Mouse (Mus musculus) limb, embryonic 11.5 days (tissue): ENCODE measurements around the gene 4930442H23Rik. TPM values are rescaled to one million over a fixed set of nuclear protein-coding genes. Genes with fewer than 3 reads are reported as not detected.

Source experiments
- ATAC-seq: fragments of 200-750 bp; cut with Nextera tagmentation; 2 replicates; pipeline ENCODE4 v1.8.0; 2017; ENCODE audit warnings: low read depth; ENCODE audit not compliant: insufficient number of reproducible peaks, low FRiP score, low TSS enrichment
- DNase-seq: peaks from one replicate; pipeline ENCODE4 v3.0.0-alpha.2; 2015; ENCODE audit warnings: low spot score
- H3K27ac ChIP-seq: fragments of 300-500 bp; sonication (generic); replicated peaks from 2 replicates; pipeline ENCODE4 v1.5.1; 2014; ENCODE audit warnings: low read depth, mild to moderate bottlenecking, low read length
- H3K27me3 ChIP-seq: fragments of 300-500 bp; sonication (generic); 2 replicates; pipeline ENCODE4 v1.6.1; 2014; ENCODE audit warnings: mild to moderate bottlenecking, low read length, mixed read lengths; ENCODE audit not compliant: control insufficient read depth, insufficient read depth
- H3K36me3 ChIP-seq: fragments of 300-500 bp; sonication (generic); 2 replicates; pipeline ENCODE4 v1.6.1; 2014; ENCODE audit warnings: mild to moderate bottlenecking, low read length, moderate library complexity, mixed read lengths; ENCODE audit not compliant: control insufficient read depth, insufficient read depth
- H3K4me1 ChIP-seq: fragments of 300-500 bp; sonication (generic); 2 replicates; pipeline ENCODE4 v1.6.1; 2014; ENCODE audit warnings: low read length, mixed read lengths; ENCODE audit not compliant: control insufficient read depth, insufficient read depth
- H3K4me2 ChIP-seq: fragments of 300-500 bp; sonication (generic); 2 replicates; pipeline ENCODE4 v1.6.1; 2014; ENCODE audit warnings: low read depth, mild to moderate bottlenecking, moderate library complexity; ENCODE audit not compliant: severe bottlenecking
- H3K4me3 ChIP-seq: fragments of 300-500 bp; sonication (generic); 2 replicates; pipeline ENCODE4 v1.5.1; 2014; ENCODE audit warnings: low read depth, low read length
- H3K9ac ChIP-seq: fragments of 300-500 bp; sonication (generic); 2 replicates; pipeline ENCODE4 v1.6.1; 2014; ENCODE audit warnings: mild to moderate bottlenecking, low read length
- H3K9me3 ChIP-seq: fragments of 300-500 bp; sonication (generic); 2 replicates; pipeline ENCODE4 v1.6.1; 2016; ENCODE audit warnings: low read length; ENCODE audit not compliant: control insufficient read depth
- WGBS: fragments of 180-500 bp; shearing (Covaris S2); extraction: QIAGEN DNeasy Blood & Tissue Kit; methylation state at CpG from one replicate; pipeline ENCODE4 v1.1.7; 2014; 5-methylcytosine and 5-hydroxymethylcytosine counted together
- polyA plus RNA-seq: library from polyadenylated mRNA; unstranded; fragments of >200 nt; fragmentation: Nextera tagmentation; extraction: Ambion mirVana; gene quantifications from 2 replicates; pipeline ENCODE4 v1.2.1, GENCODE M21; 2014

Gene 4930442H23Rik
- polyA plus RNA-seq, 1 experiment from 2014 or later = not detected

- Histone ChIP-seq H3K4me3 (no peak within 1 kb of the TSS), H3K9ac (no peak within 1 kb of the TSS), H3K36me3 (no peaks in the 10 kb centered on the region), H3K9me3 (no peaks in the 10 kb centered on the region), H3K4me1 (no peaks in the 10 kb centered on the region), H3K4me2 (no peak within 1 kb of the TSS), H3K27me3 (peaks cover 3% of the 10 kb centered on the region; the same call in 1 of the 2 replicates), H3K27ac (no peak within 1 kb of the TSS)
- WGBS = 59% methylated on average over 13 of the region's 13 CpGs
- no peak for ATAC-seq
- no peak for DNase-seq
Measured at GRCm38 (mm10) chr10:81201807-81202758, 18.4 kb upstream of the 4930442H23Rik start, which contains the start of gene Nmrk2. Gene Nmrk2 (minus strand): TSS chr10:81202051.

GRCm38 (mm10) chr10:81200605-81201287 lies 17.1 kb upstream of the 4930442H23Rik start:
- H3K9me3 ChIP-seq = no peaks in the 10 kb centered on the region
- no peak overlapping the region for H3K9ac ChIP-seq
- H3K27ac ChIP-seq = no peak overlapping the region
- peaks cover 9% of the 10 kb centered on the region for H3K27me3 ChIP-seq
- WGBS = 72% methylated on average over 20 of the region's 20 CpGs
- DNase-seq = no peak
- H3K4me1 ChIP-seq = no peaks in the 10 kb centered on the region
- H3K4me3 ChIP-seq = no peak overlapping the region
- H3K4me2 ChIP-seq = no peak overlapping the region
- no peaks in the 10 kb centered on the region for H3K36me3 ChIP-seq
- no peak for ATAC-seq

- WGBS = 87% methylated on average over 13 of the region's 13 CpGs
- no peaks in the 10 kb centered on the region for H3K9me3 ChIP-seq
- H3K9ac ChIP-seq = no peak overlapping the region
- peaks cover 15% of the 10 kb centered on the region for H3K27me3 ChIP-seq
- no peaks in the 10 kb centered on the region for H3K36me3 ChIP-seq
- DNase-seq = no peak
- H3K4me1 ChIP-seq = no peaks in the 10 kb centered on the region
- no peak overlapping the region for H3K4me2 ChIP-seq
- no peak for ATAC-seq
- no peak overlapping the region for H3K27ac ChIP-seq
- no peak overlapping the region for H3K4me3 ChIP-seq
Measured at GRCm38 (mm10) chr10:81200141-81200540, 16.5 kb upstream of the 4930442H23Rik start.

GRCm38 (mm10) chr10:81198990-81199389 lies 15.3 kb upstream of the 4930442H23Rik start:
- H3K36me3 ChIP-seq = no peaks in the 10 kb centered on the region
- no peak overlapping the region for H3K9ac ChIP-seq
- H3K4me1 ChIP-seq = peaks cover 3% of the 10 kb centered on the region; the same call in 1 of the 2 replicates
- H3K27ac ChIP-seq = no peak overlapping the region
- ATAC-seq (no peak), DNase-seq (no peak)
- no peak overlapping the region for H3K4me3 ChIP-seq
- no peak overlapping the region for H3K4me2 ChIP-seq
- peaks cover 26% of the 10 kb centered on the region for H3K27me3 ChIP-seq
- H3K9me3 ChIP-seq = no peaks in the 10 kb centered on the region
- WGBS = 82% methylated on average over 6 of the region's 6 CpGs

GRCm38 (mm10) chr10:81198230-81198629 lies 14.6 kb upstream of the 4930442H23Rik start:
- Histone ChIP-seq H3K4me1 (peaks cover 5% of the 10 kb centered on the region; the same call in 1 of the 2 replicates), H3K4me3 (no peak overlapping the region), H3K4me2 (no peak overlapping the region), H3K27ac (no peak overlapping the region), H3K9me3 (no peaks in the 10 kb centered on the region), H3K9ac (no peak overlapping the region), H3K36me3 (no peaks in the 10 kb centered on the region), H3K27me3 (peaks cover 30% of the 10 kb centered on the region)
- ATAC-seq (no peak), DNase-seq (peak; percentile 86)
- WGBS = 2% methylated on average over 9 of the region's 9 CpGs

- no peak for DNase-seq
- ATAC-seq = no peak
- Histone ChIP-seq H3K4me1 (peaks cover 8% of the 10 kb centered on the region; the same call in 1 of the 2 replicates), H3K9ac (no peak overlapping the region), H3K36me3 (no peaks in the 10 kb centered on the region), H3K27ac (no peak overlapping the region), H3K4me2 (no peak overlapping the region), H3K4me3 (no peak overlapping the region), H3K9me3 (no peaks in the 10 kb centered on the region), H3K27me3 (peaks cover 32% of the 10 kb centered on the region)
- WGBS = 57% methylated on average over 6 of the region's 6 CpGs
Measured at GRCm38 (mm10) chr10:81197305-81197704, 13.7 kb upstream of the 4930442H23Rik start.

GRCm38 (mm10) chr10:81196470-81197065 lies 12.9 kb upstream of the 4930442H23Rik start:
- no peak overlapping the region for H3K27ac ChIP-seq
- H3K27me3 ChIP-seq = peaks cover 32% of the 10 kb centered on the region
- H3K9ac ChIP-seq = no peak overlapping the region
- no peak overlapping the region for H3K4me3 ChIP-seq
- H3K36me3 ChIP-seq = no peaks in the 10 kb centered on the region
- no peaks in the 10 kb centered on the region for H3K9me3 ChIP-seq
- no peak overlapping the region for H3K4me2 ChIP-seq
- WGBS = 65% methylated on average over 11 of the region's 11 CpGs
- DNase-seq (no peak), ATAC-seq (no peak)
- peaks cover 12% of the 10 kb centered on the region; the same call in 1 of the 2 replicates for H3K4me1 ChIP-seq

- Histone ChIP-seq H3K27ac (no peak overlapping the region), H3K4me1 (peaks cover 12% of the 10 kb centered on the region; the same call in 1 of the 2 replicates), H3K9ac (no peak overlapping the region), H3K4me3 (no peak overlapping the region), H3K27me3 (peaks cover 32% of the 10 kb centered on the region), H3K9me3 (no peaks in the 10 kb centered on the region), H3K36me3 (no peaks in the 10 kb centered on the region; the same call in 1 of the 2 replicates), H3K4me2 (no peak overlapping the region)
- ATAC-seq = no peak
- WGBS = 61% methylated on average over 4 of the region's 4 CpGs
- DNase-seq = no peak
Measured at GRCm38 (mm10) chr10:81195300-81195699, 11.7 kb upstream of the 4930442H23Rik start.
